Mouse (Mus musculus) lung, adult 10 weeks (tissue): Measurements from ENCODE around the gene Rdh16f2. TPM values are rescaled to one million over a fixed set of nuclear protein-coding genes. Genes with fewer than 3 reads are reported as not detected.

Experiments
- polyA plus RNA-seq: library from polyadenylated mRNA; stranded (reverse); fragments of 350-450 nt; fragmentation: Illumina TruSeq; extraction: RNeasy Lipid Tissue Mini Kit (QIAGEN cat#74804); gene quantifications from one replicate; pipeline ENCODE4 v1.2.3, GENCODE M21; 2014; ENCODE audit warnings: low read depth, low replicate concordance; ENCODE audit not compliant: insufficient read depth

Gene Rdh16f2
- not detected for polyA plus RNA-seq

GRCm38 (mm10) chr10:127866232-127866631 lies at the start of gene Rdh16f2:
Gene Rdh16f2 (plus strand): TSS chr10:127866474.

GRCm38 (mm10) chr10:127849628-127850027 lies 16.6 kb upstream of the Rdh16f2 start, which contains the start of gene Rdh19:
Gene Rdh19 (plus strand): TSS chr10:127849928.

GRCm38 (mm10) chr10:127888605-127889004 lies 22.3 kb downstream of the Rdh16f2 start, which contains the start of gene Rdh7:
Gene Rdh7 (minus strand): TSS chr10:127888817.

GRCm38 (mm10) chr10:127898218-127898617 lies 31.9 kb downstream of the Rdh16f2 start, which contains the start of gene Sdr9c7:
Gene Sdr9c7 (plus strand): TSS chr10:127898518.

Other genes with a start within 250 kb of the Rdh16f2 start
- 96.5 TPM for gene Lrp1, start 245.3 kb upstream of the Rdh16f2 start, polyA plus RNA-seq
- gene Stat6, start 223.5 kb upstream of the Rdh16f2 start, polyA plus RNA-seq, result 41.9 TPM
- 5.7 TPM for gene Nemp1, start 199.6 kb upstream of the Rdh16f2 start, polyA plus RNA-seq
- 16.0 TPM for gene Nab2, start 197.9 kb upstream of the Rdh16f2 start, polyA plus RNA-seq
- gene Myo1a, start 161.3 kb upstream of the Rdh16f2 start, polyA plus RNA-seq, result 0.15 TPM
- not detected for gene Tac2, start 142.0 kb upstream of the Rdh16f2 start, polyA plus RNA-seq
- 3.3 TPM for gene Zbtb39, start 126.9 kb upstream of the Rdh16f2 start, polyA plus RNA-seq
- 12.8 TPM for gene Gpr182, start 114.7 kb upstream of the Rdh16f2 start, polyA plus RNA-seq
- gene Rdh1, start 106.8 kb upstream of the Rdh16f2 start, polyA plus RNA-seq, result not detected
- gene Rdh16f1, start 106.7 kb upstream of the Rdh16f2 start, polyA plus RNA-seq, result not detected
- gene Rdh9, start 90.1 kb upstream of the Rdh16f2 start, polyA plus RNA-seq, result 0.19 TPM
- gene Rdh16, start 65.3 kb upstream of the Rdh16f2 start, polyA plus RNA-seq, result not detected
- gene Rdh19, start 16.5 kb upstream of the Rdh16f2 start, polyA plus RNA-seq, result not detected
- gene Rdh7, start 22.3 kb downstream of the Rdh16f2 start, polyA plus RNA-seq, result not detected
- gene Sdr9c7, start 32.0 kb downstream of the Rdh16f2 start, polyA plus RNA-seq, result not detected
- gene Hsd17b6, start 141.1 kb downstream of the Rdh16f2 start, polyA plus RNA-seq, result not detected
- 6.5 TPM for gene Prim1, start 148.7 kb downstream of the Rdh16f2 start, polyA plus RNA-seq
- gene Naca, start 169.1 kb downstream of the Rdh16f2 start, polyA plus RNA-seq, result 825 TPM
- 115 TPM for gene Ptges3, start 192.5 kb downstream of the Rdh16f2 start, polyA plus RNA-seq
- gene Atp5b, start 216.8 kb downstream of the Rdh16f2 start, polyA plus RNA-seq, result 646 TPM
- gene Baz2a, start 225.1 kb downstream of the Rdh16f2 start, polyA plus RNA-seq, result 8.5 TPM